Mouse (Mus musculus) olfactory bulb, adult 2 months (tissue): Measurements from ENCODE around the gene Atoh8. TPM values are rescaled to one million over a fixed set of nuclear protein-coding genes. Genes with fewer than 3 reads are reported as not detected.

Experiments
- H3K27ac ChIP-seq: fragments of 200-500 bp; 2 replicates; pipeline ENCODE4 v1.5.1; 2012; ENCODE audit warnings: low read depth, low read length; ENCODE audit not compliant: insufficient read depth
- H3K4me1 ChIP-seq: fragments of 200-500 bp; 2 replicates; pipeline ENCODE4 v1.6.1; 2012; ENCODE audit warnings: low read length; ENCODE audit not compliant: control insufficient read depth, insufficient read depth
- H3K4me3 ChIP-seq: fragments of 200-500 bp; 2 replicates; pipeline ENCODE4 v1.5.1; 2012; ENCODE audit warnings: mild to moderate bottlenecking, low read depth, low read length, moderate library complexity; ENCODE audit not compliant: insufficient read depth
- CTCF ChIP-seq: fragments of 200-500 bp; IDR thresholded peaks from 2 replicates; pipeline ENCODE4 v1.5.1; 2012; ENCODE audit warnings: low read depth, mild to moderate bottlenecking, low read length, moderate library complexity; ENCODE audit not compliant: insufficient read depth
- POLR2A ChIP-seq: fragments of 200-500 bp; IDR thresholded peaks from 2 replicates; pipeline ENCODE4 v1.6.1; 2012; ENCODE audit warnings: mild to moderate bottlenecking, low read depth, low read length, moderate library complexity; ENCODE audit not compliant: insufficient read depth
- WGBS: fragments of 180-500 bp; shearing (Covaris S2); methylation state at CpG from one replicate; pipeline ENCODE4 v1.1.7; 2018; 5-methylcytosine and 5-hydroxymethylcytosine counted together
- polyA plus RNA-seq: library from polyadenylated mRNA; stranded (reverse); fragments of >200 nt; gene quantifications from 2 replicates; pipeline ENCODE4 v1.2.4, GENCODE M21; 2012; ENCODE audit warnings: low replicate concordance; ENCODE audit not compliant: missing spikeins, insufficient read depth, insufficient read length

The Atoh8 gene
- polyA plus RNA-seq, result not detected in 2 replicates

GRCm38 (mm10) chr6:72235098-72235806, at the start of gene Atoh8:
Gene Atoh8, minus strand, starts transcription at chr6:72235577.
- Histone ChIP-seq H3K4me1 (peaks cover 17% of the 10 kb centered on the region), H3K4me3 (peak within 1 kb of the TSS; percentile 58), H3K27ac (no peak within 1 kb of the TSS)
- TF ChIP-seq CTCF (0 out of 2 replicates have a peak, but pooled peaks have one; percentile 7), POLR2A (no peak)
- 3% methylated on average over 66 of the region's 68 CpGs for WGBS

- TF ChIP-seq CTCF (no peak), POLR2A (no peak)
- no peak overlapping the region for H3K27ac ChIP-seq
- H3K4me1 ChIP-seq, result no peaks in the 10 kb centered on the region
- WGBS, result 22% methylated on average over 4 of the region's 4 CpGs
- no peak overlapping the region for H3K4me3 ChIP-seq
These were observed 48.5 kb upstream of the Atoh8 start for GRCm38 (mm10) chr6:72283914-72284313.

GRCm38 (mm10) chr6:72280410-72280998, 45.1 kb upstream of the Atoh8 start:
- H3K4me1 ChIP-seq, result peaks cover 3% of the 10 kb centered on the region; the same call in 1 of the 2 replicates
- no peak overlapping the region for H3K4me3 ChIP-seq
- WGBS, result 74% methylated on average over 7 of the region's 7 CpGs
- TF ChIP-seq POLR2A (no peak), CTCF (no peak)
- H3K27ac ChIP-seq, result no peak overlapping the region

GRCm38 (mm10) chr6:72279505-72279904, 44.1 kb upstream of the Atoh8 start:
- Histone ChIP-seq H3K4me1 (peaks cover 3% of the 10 kb centered on the region; the same call in 1 of the 2 replicates), H3K27ac (no peak overlapping the region), H3K4me3 (no peak overlapping the region)
- WGBS, result 86% methylated on average over 7 of the region's 7 CpGs
- TF ChIP-seq CTCF (no peak), POLR2A (no peak)

- no peak for TF ChIP-seq POLR2A
- no peak for TF ChIP-seq CTCF
- no peak overlapping the region for H3K4me3 ChIP-seq
- WGBS, result 74% methylated on average over 4 of the region's 4 CpGs
These were observed 43.5 kb upstream of the Atoh8 start for GRCm38 (mm10) chr6:72278835-72279234.

GRCm38 (mm10) chr6:72277508-72278166, 42.3 kb upstream of the Atoh8 start:
- peaks cover 3% of the 10 kb centered on the region; the same call in 1 of the 2 replicates for H3K4me1 ChIP-seq
- TF ChIP-seq POLR2A, result no peak
- no peak for TF ChIP-seq CTCF
- WGBS, result 58% methylated on average over 9 of the region's 9 CpGs
- H3K27ac ChIP-seq, result no peak overlapping the region
- no peak overlapping the region for H3K4me3 ChIP-seq

More at GRCm38 (mm10) chr6:72278835-72279234, 43.5 kb upstream of the Atoh8 start:
- Histone ChIP-seq H3K27ac (no peak overlapping the region), H3K4me1 (peaks cover 3% of the 10 kb centered on the region; the same call in 1 of the 2 replicates)

GRCm38 (mm10) chr6:72276972-72277441, 41.6 kb upstream of the Atoh8 start:
- WGBS, result 87% methylated on average over 13 of the region's 13 CpGs
- TF ChIP-seq CTCF, result no peak
- no peak for TF ChIP-seq POLR2A
- Histone ChIP-seq H3K4me1 (peaks cover 3% of the 10 kb centered on the region; the same call in 1 of the 2 replicates), H3K27ac (no peak overlapping the region), H3K4me3 (no peak overlapping the region)

- no peak for TF ChIP-seq CTCF
- no peak overlapping the region for H3K4me3 ChIP-seq
- H3K27ac ChIP-seq, result no peak overlapping the region
- 92% methylated on average over 6 of the region's 6 CpGs for WGBS
- H3K4me1 ChIP-seq, result peaks cover 3% of the 10 kb centered on the region; the same call in 1 of the 2 replicates
These were observed 40.8 kb upstream of the Atoh8 start for GRCm38 (mm10) chr6:72276141-72276540.

GRCm38 (mm10) chr6:72275527-72275926, 40.1 kb upstream of the Atoh8 start:
- no peak for TF ChIP-seq CTCF
- TF ChIP-seq POLR2A, result no peak
- Histone ChIP-seq H3K4me1 (peaks cover 3% of the 10 kb centered on the region; the same call in 1 of the 2 replicates), H3K4me3 (no peak overlapping the region), H3K27ac (no peak overlapping the region)
- 73% methylated on average over 4 of the region's 4 CpGs for WGBS
